Mouse (Mus musculus): Measurements from ENCODE around the gene Padi4. TPM values are rescaled to one million over a fixed set of nuclear protein-coding genes. Genes with fewer than 3 reads are reported as not detected.

Gene Padi4
- polyA plus RNA-seq, 1 experiment from 2014 or later: 1.9 TPM

GRCm38 (mm10) chr4:140787414-140787813, 13.4 kb upstream of the Padi4 start:
- no peak for ATAC-seq (ENCODE audit: insufficient number of reproducible peaks, insufficient read depth, low FRiP score, low read depth)
- Histone ChIP-seq H3K27ac (replicated peaks in 1 of 2; ENCODE audit: control insufficient read depth in 1 of 2, insufficient read depth in 1 of 2, low read depth in 2 of 2, low read length in 2 of 2) (no peak overlapping the region), H3K4me1 (ENCODE audit: control insufficient read depth in 2 of 2, insufficient read depth in 2 of 2, low read length in 2 of 2) (peaks cover 4 to 9% of the 10 kb centered on the region in 2 experiments; a peak in 3 of 4 replicates), H3K9ac (ENCODE audit: low read length) (no peak overlapping the region), H3K4me3 (ENCODE audit: control insufficient read depth in 1 of 2, insufficient read depth in 1 of 2, low read depth in 1 of 2, low read length in 2 of 2) (no peak overlapping the region), H3K4me2 (ENCODE audit: low read length) (no peak overlapping the region), H3K36me3 (ENCODE audit: control insufficient read depth, insufficient read depth, low read length) (no peaks in the 10 kb centered on the region), H3K9me3 (ENCODE audit: control insufficient read depth, low read length) (no peaks in the 10 kb centered on the region), H3K27me3 (ENCODE audit: control insufficient read depth, insufficient read depth, low read length) (no peaks in the 10 kb centered on the region)
- WGBS: 63% methylated on average over 4 of the region's 4 CpGs

GRCm38 (mm10) chr4:140785217-140785616, 11.2 kb upstream of the Padi4 start:
- Histone ChIP-seq H3K27ac (replicated peaks in 1 of 2; ENCODE audit: control insufficient read depth in 1 of 2, insufficient read depth in 1 of 2, low read depth in 2 of 2, low read length in 2 of 2) (no peak overlapping the region), H3K36me3 (ENCODE audit: control insufficient read depth, insufficient read depth, low read length) (no peaks in the 10 kb centered on the region), H3K27me3 (ENCODE audit: control insufficient read depth, insufficient read depth, low read length) (no peaks in the 10 kb centered on the region), H3K4me1 (ENCODE audit: control insufficient read depth in 2 of 2, insufficient read depth in 2 of 2, low read length in 2 of 2) (peaks cover 2 to 10% of the 10 kb centered on the region in 2 experiments; a peak in 3 of 4 replicates), H3K4me2 (ENCODE audit: low read length) (no peak overlapping the region), H3K4me3 (ENCODE audit: control insufficient read depth in 1 of 2, insufficient read depth in 1 of 2, low read depth in 1 of 2, low read length in 2 of 2) (no peak overlapping the region), H3K9ac (ENCODE audit: low read length) (no peak overlapping the region), H3K9me3 (ENCODE audit: control insufficient read depth, low read length) (0 out of 2 replicates have a peak, but pooled peaks cover 1% of the 10 kb centered on the region)
- WGBS: 86% methylated on average over 5 of the region's 5 CpGs
- ATAC-seq (ENCODE audit: insufficient number of reproducible peaks, insufficient read depth, low FRiP score, low read depth): no peak

GRCm38 (mm10) chr4:140784292-140784945, 10.4 kb upstream of the Padi4 start:
- WGBS: 93% methylated on average over 9 of the region's 9 CpGs
- Histone ChIP-seq H3K4me1 (ENCODE audit: control insufficient read depth in 2 of 2, insufficient read depth in 2 of 2, low read length in 2 of 2) (peaks cover 0 to 15% of the 10 kb centered on the region in 2 experiments; a peak in 1 of 4 replicates), H3K36me3 (ENCODE audit: control insufficient read depth, insufficient read depth, low read length) (no peaks in the 10 kb centered on the region), H3K4me3 (ENCODE audit: control insufficient read depth in 1 of 2, insufficient read depth in 1 of 2, low read depth in 1 of 2, low read length in 2 of 2) (no peak overlapping the region), H3K9ac (ENCODE audit: low read length) (no peak overlapping the region), H3K27ac (replicated peaks in 1 of 2; ENCODE audit: control insufficient read depth in 1 of 2, insufficient read depth in 1 of 2, low read depth in 2 of 2, low read length in 2 of 2) (no peak overlapping the region), H3K9me3 (ENCODE audit: control insufficient read depth, low read length) (0 out of 2 replicates have a peak, but pooled peaks cover 6% of the 10 kb centered on the region), H3K27me3 (ENCODE audit: control insufficient read depth, insufficient read depth, low read length) (no peaks in the 10 kb centered on the region), H3K4me2 (ENCODE audit: low read length) (no peak overlapping the region)
- ATAC-seq (ENCODE audit: insufficient number of reproducible peaks, insufficient read depth, low FRiP score, low read depth): no peak

- H3K9ac ChIP-seq (ENCODE audit: low read length): no peak overlapping the region
- no peak overlapping the region for H3K27ac ChIP-seq (replicated peaks in 1 of 2; ENCODE audit: control insufficient read depth in 1 of 2, insufficient read depth in 1 of 2, low read depth in 2 of 2, low read length in 2 of 2)
- H3K27me3 ChIP-seq (ENCODE audit: control insufficient read depth, insufficient read depth, low read length): no peaks in the 10 kb centered on the region
- H3K4me2 ChIP-seq (ENCODE audit: low read length): no peak overlapping the region
- no peak overlapping the region for H3K4me3 ChIP-seq (ENCODE audit: control insufficient read depth in 1 of 2, insufficient read depth in 1 of 2, low read depth in 1 of 2, low read length in 2 of 2)
- ATAC-seq (ENCODE audit: insufficient number of reproducible peaks, insufficient read depth, low FRiP score, low read depth): no peak
- 86% methylated on average over 9 of the region's 9 CpGs for WGBS
- no peaks in the 10 kb centered on the region for H3K36me3 ChIP-seq (ENCODE audit: control insufficient read depth, insufficient read depth, low read length)
- H3K4me1 ChIP-seq (ENCODE audit: control insufficient read depth in 2 of 2, insufficient read depth in 2 of 2, low read length in 2 of 2): peaks cover 0 to 12% of the 10 kb centered on the region in 2 experiments; a peak in 1 of 4 replicates
- 0 out of 2 replicates have a peak, but pooled peaks cover 6% of the 10 kb centered on the region for H3K9me3 ChIP-seq (ENCODE audit: control insufficient read depth, low read length)
Observed at GRCm38 (mm10) chr4:140782821-140783220, 8.8 kb upstream of the Padi4 start.

GRCm38 (mm10) chr4:140780507-140780906, 6.5 kb upstream of the Padi4 start:
- H3K27ac ChIP-seq (replicated peaks in 1 of 2; ENCODE audit: control insufficient read depth in 1 of 2, insufficient read depth in 1 of 2, low read depth in 2 of 2, low read length in 2 of 2): peak overlapping the region; percentile 30 to 59
- 70% methylated on average over 14 of the region's 14 CpGs for WGBS
- H3K9ac ChIP-seq (ENCODE audit: low read length): no peak overlapping the region
- H3K4me3 ChIP-seq (ENCODE audit: control insufficient read depth in 1 of 2, insufficient read depth in 1 of 2, low read depth in 1 of 2, low read length in 2 of 2): no peak overlapping the region
- ATAC-seq (ENCODE audit: insufficient number of reproducible peaks, insufficient read depth, low FRiP score, low read depth): no peak
- peaks cover 0 to 12% of the 10 kb centered on the region in 2 experiments; a peak in 1 of 4 replicates for H3K4me1 ChIP-seq (ENCODE audit: control insufficient read depth in 2 of 2, insufficient read depth in 2 of 2, low read length in 2 of 2)
- no peak overlapping the region for H3K4me2 ChIP-seq (ENCODE audit: low read length)
- H3K27me3 ChIP-seq (ENCODE audit: control insufficient read depth, insufficient read depth, low read length): no peaks in the 10 kb centered on the region
- H3K9me3 ChIP-seq (ENCODE audit: control insufficient read depth, low read length): 0 out of 2 replicates have a peak, but pooled peaks cover 6% of the 10 kb centered on the region
- H3K36me3 ChIP-seq (ENCODE audit: control insufficient read depth, insufficient read depth, low read length): no peaks in the 10 kb centered on the region

GRCm38 (mm10) chr4:140779803-140780397, 5.9 kb upstream of the Padi4 start:
- WGBS: 8% methylated on average over 19 of the region's 19 CpGs
- Histone ChIP-seq H3K4me3 (ENCODE audit: control insufficient read depth in 1 of 2, insufficient read depth in 1 of 2, low read depth in 1 of 2, low read length in 2 of 2) (no peak overlapping the region), H3K27ac (replicated peaks in 1 of 2; ENCODE audit: control insufficient read depth in 1 of 2, insufficient read depth in 1 of 2, low read depth in 2 of 2, low read length in 2 of 2) (peak overlapping the region; percentile 59 to 61)

GRCm38 (mm10) chr4:140776623-140777022, 2.6 kb upstream of the Padi4 start:
- H3K4me3 ChIP-seq (ENCODE audit: control insufficient read depth in 1 of 2, insufficient read depth in 1 of 2, low read depth in 1 of 2, low read length in 2 of 2): no peak overlapping the region
- WGBS: 73% methylated on average over 13 of the region's 13 CpGs
- peaks cover 0 to 12% of the 10 kb centered on the region in 2 experiments; a peak in 1 of 4 replicates for H3K4me1 ChIP-seq (ENCODE audit: control insufficient read depth in 2 of 2, insufficient read depth in 2 of 2, low read length in 2 of 2)
- no peaks in the 10 kb centered on the region for H3K27me3 ChIP-seq (ENCODE audit: control insufficient read depth, insufficient read depth, low read length)
- no peak overlapping the region for H3K27ac ChIP-seq (replicated peaks in 1 of 2; ENCODE audit: control insufficient read depth in 1 of 2, insufficient read depth in 1 of 2, low read depth in 2 of 2, low read length in 2 of 2)
- ATAC-seq (ENCODE audit: insufficient number of reproducible peaks, insufficient read depth, low FRiP score, low read depth): no peak
- no peak overlapping the region for H3K9ac ChIP-seq (ENCODE audit: low read length)
- H3K4me2 ChIP-seq (ENCODE audit: low read length): no peak overlapping the region
- H3K9me3 ChIP-seq (ENCODE audit: control insufficient read depth, low read length): 0 out of 2 replicates have a peak, but pooled peaks cover 6% of the 10 kb centered on the region
- H3K36me3 ChIP-seq (ENCODE audit: control insufficient read depth, insufficient read depth, low read length): no peaks in the 10 kb centered on the region

More at GRCm38 (mm10) chr4:140779803-140780397, 5.9 kb upstream of the Padi4 start:
- Histone ChIP-seq H3K36me3 (ENCODE audit: control insufficient read depth, insufficient read depth, low read length) (no peaks in the 10 kb centered on the region), H3K4me1 (ENCODE audit: control insufficient read depth in 2 of 2, insufficient read depth in 2 of 2, low read length in 2 of 2) (peaks cover 0 to 12% of the 10 kb centered on the region in 2 experiments; a peak in 1 of 4 replicates), H3K9ac (ENCODE audit: low read length) (no peak overlapping the region), H3K4me2 (ENCODE audit: low read length) (peak overlapping the region; percentile 25), H3K9me3 (ENCODE audit: control insufficient read depth, low read length) (0 out of 2 replicates have a peak, but pooled peaks cover 6% of the 10 kb centered on the region), H3K27me3 (ENCODE audit: control insufficient read depth, insufficient read depth, low read length) (no peaks in the 10 kb centered on the region)
- peak; percentile 66; the same call in 1 of the 2 replicates for ATAC-seq (ENCODE audit: insufficient number of reproducible peaks, insufficient read depth, low FRiP score, low read depth)

Measured in heart, embryonic 14.5 days (tissue).